Mouse (Mus musculus): ENCODE results near the gene Rgs7bp. TPM values are rescaled to one million over a fixed set of nuclear protein-coding genes. Genes with fewer than 3 reads are reported as not detected.

Gene Rgs7bp
- total and polyA plus RNA-seq, 3 experiments, result not detected

DNA sequence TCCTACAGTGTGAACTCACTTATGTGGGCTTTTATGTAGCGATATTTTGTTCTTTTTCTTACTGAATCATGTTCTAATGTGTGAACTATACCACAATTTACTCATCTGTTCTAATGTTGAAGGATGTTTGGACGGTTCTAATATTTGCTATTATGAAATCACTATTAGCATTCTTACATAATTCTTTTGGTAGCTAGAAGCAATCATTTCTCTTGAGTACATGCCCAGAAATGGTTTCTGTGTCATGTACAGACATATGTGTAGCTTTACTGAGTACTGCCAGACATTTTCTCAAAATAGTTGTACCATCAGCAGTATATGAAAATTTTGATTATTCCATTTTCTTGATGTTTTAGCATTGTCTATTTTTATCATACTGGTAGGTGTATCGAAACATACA is 34.5 kb upstream of the Rgs7bp start:
- no peaks in the 10 kb centered on the region for H3K9me3 ChIP-seq (replicated peaks; ENCODE audit: insufficient read depth, low read length)
- no peaks in the 10 kb centered on the region for H3K79me2 ChIP-seq (ENCODE audit: control insufficient read depth, insufficient read depth, low read length, poor library complexity)
- H3K27me3 ChIP-seq (ENCODE audit: control insufficient read depth in 1 of 2, insufficient read depth in 2 of 2, low read length in 2 of 2), result no peaks in the 10 kb centered on the region; a peak in 1 of 4 replicates
- H3K4me3 ChIP-seq (ENCODE audit: control insufficient read depth in 1 of 2, insufficient read depth in 1 of 2, low read depth in 2 of 2, low read length in 2 of 2), result no peak overlapping the region
- H3K9ac ChIP-seq (ENCODE audit: control insufficient read depth, low read depth, low read length, poor library complexity, severe bottlenecking), result no peak overlapping the region
- TF ChIP-seq ZNF384 (IDR thresholded peaks at IDR 0.05; ENCODE audit: low read depth, low read length) (no peak), CTCF (IDR thresholded peaks at IDR 0.05 in 2 of 3, conservative IDR thresholded peaks at IDR 0.05 in 1 of 3; ENCODE audit: control insufficient read depth in 1 of 3, insufficient read depth in 1 of 3, low read depth in 2 of 3, low read length in 3 of 3, poor library complexity in 1 of 3, severe bottlenecking in 1 of 3) (no peak), SMC3 (IDR thresholded peaks at IDR 0.05; ENCODE audit: low read depth, low read length) (no peak), MYC (IDR thresholded peaks at IDR 0.05; ENCODE audit: low read depth, low read length) (no peak), EP300 (IDR thresholded peaks at IDR 0.05; ENCODE audit: low read depth in 1 of 2, low read length in 2 of 2) (no peak), TAL1 (IDR thresholded peaks at IDR 0.05; ENCODE audit: low read length) (no peak), MAX (IDR thresholded peaks at IDR 0.05; ENCODE audit: low read length) (no peak), CHD1 (IDR thresholded peaks at IDR 0.05; ENCODE audit: low read depth, low read length) (no peak), TCF12 (IDR thresholded peaks at IDR 0.05; ENCODE audit: low read depth, low read length) (no peak), RAD21 (IDR thresholded peaks at IDR 0.05; ENCODE audit: low read depth, low read length) (no peak), MEF2A (IDR thresholded peaks at IDR 0.05; ENCODE audit: extremely low read depth, insufficient replicate concordance, low read depth, low read length, poor library complexity, severe bottlenecking) (no peak), E2F4 (IDR thresholded peaks at IDR 0.05; ENCODE audit: borderline replicate concordance, low read depth, low read length) (no peak), ETS1 (IDR thresholded peaks at IDR 0.05; ENCODE audit: low read depth, low read length) (no peak), JUND (IDR thresholded peaks at IDR 0.05; ENCODE audit: low read depth, low read length) (no peak), ZC3H11A (IDR thresholded peaks at IDR 0.05; ENCODE audit: low read depth, low read length) (no peak), SIN3A (IDR thresholded peaks at IDR 0.05; ENCODE audit: low read length) (no peak)
- DNase-seq (ENCODE audit: low read depth, low spot score), result no peak
- no peak overlapping the region for H3K27ac ChIP-seq (ENCODE audit: control insufficient read depth, low read depth, low read length)
- H3K4me1 ChIP-seq (ENCODE audit: control insufficient read depth in 1 of 2, insufficient read depth in 2 of 2, low read length in 2 of 2), result no peaks in the 10 kb centered on the region
- H3K36me3 ChIP-seq (ENCODE audit: control insufficient read depth in 1 of 2, insufficient read depth in 2 of 2, low read length in 2 of 2), result no peaks in the 10 kb centered on the region

DNA sequence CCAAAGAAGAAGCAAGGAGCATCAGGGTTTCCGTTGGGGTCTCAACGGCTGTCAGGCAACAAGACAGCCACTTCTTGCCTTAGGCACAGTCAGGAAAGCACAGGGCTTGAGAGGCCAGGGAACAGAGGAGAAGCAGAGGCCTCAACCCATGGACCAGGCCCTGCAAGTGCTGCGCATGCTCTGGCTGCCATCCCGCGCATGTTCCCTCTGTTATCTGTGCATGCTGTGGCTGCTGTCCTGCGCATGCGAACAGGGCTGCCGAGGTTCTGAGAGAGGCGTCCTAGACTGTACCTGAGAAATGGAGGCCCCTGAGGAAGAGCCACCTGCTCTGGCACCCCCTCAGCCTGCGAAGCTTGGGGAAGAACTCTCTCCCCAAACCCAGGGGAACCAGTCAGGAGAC is 27.1 kb upstream of the Rgs7bp start, which contains the start of gene 4933425L06Rik:
Gene 4933425L06Rik, plus strand, starts transcription at position 261 of the 400 bp plus-strand sequence.
- Histone ChIP-seq H3K4me3 (ENCODE audit: control insufficient read depth in 1 of 2, insufficient read depth in 1 of 2, low read depth in 2 of 2, low read length in 2 of 2) (no peak within 1 kb of the TSS), H3K36me3 (ENCODE audit: control insufficient read depth in 1 of 2, insufficient read depth in 2 of 2, low read length in 2 of 2) (no peaks in the 10 kb centered on the region), H3K27me3 (ENCODE audit: control insufficient read depth in 1 of 2, insufficient read depth in 2 of 2, low read length in 2 of 2) (no peaks in the 10 kb centered on the region; a peak in 1 of 4 replicates), H3K27ac (ENCODE audit: control insufficient read depth, low read depth, low read length) (no peak within 1 kb of the TSS), H3K9me3 (replicated peaks; ENCODE audit: insufficient read depth, low read length) (no peaks in the 10 kb centered on the region), H3K9ac (ENCODE audit: control insufficient read depth, low read depth, low read length, poor library complexity, severe bottlenecking) (no peak within 1 kb of the TSS), H3K79me2 (ENCODE audit: control insufficient read depth, insufficient read depth, low read length, poor library complexity) (no peaks in the 10 kb centered on the region), H3K4me1 (ENCODE audit: control insufficient read depth in 1 of 2, insufficient read depth in 2 of 2, low read length in 2 of 2) (no peaks in the 10 kb centered on the region)
- TF ChIP-seq POLR2A (IDR thresholded peaks at IDR 0.05; ENCODE audit: control insufficient read depth in 1 of 2, insufficient read depth in 1 of 2, low read depth in 1 of 2, low read length in 2 of 2, poor library complexity in 1 of 2) (no peak), ZNF384 (IDR thresholded peaks at IDR 0.05; ENCODE audit: low read depth, low read length) (no peak), USF1 (IDR thresholded peaks at IDR 0.05; ENCODE audit: low read depth, low read length) (no peak), CTCF (IDR thresholded peaks at IDR 0.05 in 2 of 3, conservative IDR thresholded peaks at IDR 0.05 in 1 of 3; ENCODE audit: control insufficient read depth in 1 of 3, insufficient read depth in 1 of 3, low read depth in 2 of 3, low read length in 3 of 3, poor library complexity in 1 of 3, severe bottlenecking in 1 of 3) (no peak), TBP (IDR thresholded peaks at IDR 0.05; ENCODE audit: low read depth, low read length) (no peak), GATA1 (IDR thresholded peaks at IDR 0.05; ENCODE audit: low read depth, low read length) (no peak), ETS1 (IDR thresholded peaks at IDR 0.05; ENCODE audit: low read depth, low read length) (no peak), POLR2AphosphoS2 (IDR thresholded peaks at IDR 0.05; ENCODE audit: low read length) (no peak), ZC3H11A (IDR thresholded peaks at IDR 0.05; ENCODE audit: low read depth, low read length) (no peak), MYB (IDR thresholded peaks at IDR 0.05; ENCODE audit: low read depth, low read length) (no peak), RAD21 (IDR thresholded peaks at IDR 0.05; ENCODE audit: low read depth, low read length) (no peak), E2F4 (IDR thresholded peaks at IDR 0.05; ENCODE audit: borderline replicate concordance, low read depth, low read length) (no peak), ELF1 (IDR thresholded peaks at IDR 0.05; ENCODE audit: low read depth, low read length) (no peak)
- no peak for DNase-seq (ENCODE audit: low read depth, low spot score)

All from MEL (cell line).